23 mouse cellular contexts compared by ENCODE assay signal in the genomic region with DNA sequence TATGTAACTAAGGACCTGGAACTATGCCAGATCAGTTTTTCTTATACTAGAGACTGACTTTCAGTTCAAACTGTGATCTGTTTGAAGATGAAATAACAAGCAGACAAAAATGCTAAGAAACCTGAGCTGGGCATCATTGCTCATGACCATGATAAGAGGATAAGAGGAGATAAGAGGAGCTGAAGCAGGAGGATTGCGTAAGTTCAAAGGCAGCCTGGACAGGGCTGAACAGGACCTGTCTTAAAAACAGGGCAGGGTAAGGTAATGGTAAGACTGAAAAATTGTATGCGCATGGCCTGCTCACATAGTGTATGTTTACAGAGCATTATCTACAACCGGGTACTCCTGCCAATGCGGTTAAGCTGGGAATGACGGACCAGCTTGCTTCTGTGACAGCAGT.
DNase-seq lines count a peak whose midpoint lies in the region; ATAC-seq lines count a peak whose summit lies in the region.
"Had no signal": no experiment of that assay in that cellular context is flagged by ENCODE, and none has a peak within 500 bp of the region (broad histone marks: within the 10 kb centered on the region; RNA-seq: fewer than 3 reads in every experiment).

No protein-coding gene starts in this region.

- ATAC-seq in heart, embryonic 12.5 days (ENCODE audit: insufficient number of reproducible peaks, low FRiP score) = no peak
- peak; percentile 31; the same call in 1 of the 2 replicates for ATAC-seq in lung, embryonic 16.5 days (ENCODE audit: low read depth)
- ATAC-seq in embryonic facial prominence, embryonic 14.5 days (ENCODE audit: low read depth) = peak; percentile 36; the same call in 1 of the 2 replicates
- ATAC-seq: hindbrain, postnatal 0 days had no signal

- peaks cover 16% of the 10 kb centered on the region for H3K4me1 ChIP-seq in heart, embryonic 12.5 days (replicated peaks)
- peaks cover 5% of the 10 kb centered on the region; the same call in 1 of the 2 replicates for H3K4me1 ChIP-seq in lung, embryonic 16.5 days (replicated peaks; ENCODE audit: control insufficient read depth, insufficient read depth, low read length)
- H3K4me1 ChIP-seq in embryonic facial prominence, embryonic 14.5 days (ENCODE audit: control insufficient read depth, insufficient read depth, low read length) = peaks cover 10% of the 10 kb centered on the region; the same call in 1 of the 2 replicates

- H3K36me3 ChIP-seq in heart, embryonic 12.5 days = 0 out of 2 replicates have a peak, but pooled peaks cover 5% of the 10 kb centered on the region
- no peaks in the 10 kb centered on the region for H3K36me3 ChIP-seq in lung, embryonic 16.5 days (ENCODE audit: control insufficient read depth, insufficient read depth, low read length)
- no peaks in the 10 kb centered on the region for H3K36me3 ChIP-seq in embryonic facial prominence, embryonic 14.5 days (ENCODE audit: control insufficient read depth, insufficient read depth, low read length)
- H3K36me3 ChIP-seq: forebrain, embryonic 12.5 days; limb, embryonic 13.5 days; midbrain, embryonic 10.5 days had no signal

- H3K9ac ChIP-seq in heart, embryonic 12.5 days = no peak overlapping the region
- H3K9ac ChIP-seq in lung, embryonic 16.5 days (ENCODE audit: low read length) = no peak overlapping the region
- H3K9ac ChIP-seq in embryonic facial prominence, embryonic 14.5 days (ENCODE audit: low read depth, low read length) = no peak overlapping the region
- H3K9ac ChIP-seq: forebrain, embryonic 12.5 days; limb, embryonic 13.5 days had no signal

- no peak overlapping the region for H3K4me3 ChIP-seq in heart, embryonic 12.5 days
- no peak overlapping the region for H3K4me3 ChIP-seq in lung, embryonic 16.5 days (ENCODE audit: low read length)
- H3K4me3 ChIP-seq in embryonic facial prominence, embryonic 14.5 days (ENCODE audit: low read depth, low read length) = no peak overlapping the region
- H3K4me3 ChIP-seq: forebrain, embryonic 12.5 days; limb, embryonic 13.5 days; midbrain, embryonic 10.5 days had no signal

- intact Hi-C loops in heart, postnatal 25 days (cut with DNase I) = no loop called here

- H3K9me3 ChIP-seq in heart, embryonic 12.5 days (replicated peaks) = no peaks in the 10 kb centered on the region
- H3K9me3 ChIP-seq in lung, embryonic 16.5 days (ENCODE audit: control insufficient read depth, low read length) = no peaks in the 10 kb centered on the region
- H3K9me3 ChIP-seq in embryonic facial prominence, embryonic 14.5 days (ENCODE audit: control insufficient read depth, low read length) = no peaks in the 10 kb centered on the region
- H3K9me3 ChIP-seq: forebrain, embryonic 12.5 days; G1E; limb, embryonic 13.5 days; midbrain, embryonic 10.5 days had no signal

- DNase-seq in heart, postnatal 25 days (ENCODE audit: low spot score) = no peak
- no peak for DNase-seq in lung, adult 18-20 months
- DNase-seq in embryonic facial prominence, embryonic 14.5 days (ENCODE audit: low spot score) = no peak
- DNase-seq in urinary bladder, postnatal 36 days (ENCODE audit: low spot score in 2 of 2) = peak; percentile 12 to 15
- no peak for DNase-seq in right cerebral cortex, postnatal 14 days
- DNase-seq: cerebellum, adult 18-20 months; cerebellum, postnatal 25 days; gastrocnemius, postnatal 10 days; heart, adult 11 months; kidney, adult 8-10 months; kidney, postnatal 36 days; layer of hippocampus, adult 9-11 months; retina, postnatal 1 day; right cerebral cortex, postnatal 4 days; thymus, postnatal 14 days had no signal

- H3K27ac ChIP-seq in heart, embryonic 12.5 days (ENCODE audit: poor library complexity, severe bottlenecking) = no peak overlapping the region
- no peak overlapping the region for H3K27ac ChIP-seq in lung, embryonic 16.5 days (ENCODE audit: low read length)
- H3K27ac ChIP-seq in embryonic facial prominence, embryonic 14.5 days (replicated peaks; ENCODE audit: low read depth, low read length) = no peak overlapping the region
- H3K27ac ChIP-seq: macrophage; midbrain, embryonic 10.5 days had no signal

- no peaks in the 10 kb centered on the region for H3K27me3 ChIP-seq in heart, embryonic 12.5 days (replicated peaks)
- H3K27me3 ChIP-seq in lung, embryonic 16.5 days (ENCODE audit: control insufficient read depth, insufficient read depth, low read depth, low read length) = no peaks in the 10 kb centered on the region
- H3K27me3 ChIP-seq in embryonic facial prominence, embryonic 14.5 days (replicated peaks; ENCODE audit: control insufficient read depth, insufficient read depth, low read length) = no peaks in the 10 kb centered on the region
- H3K27me3 ChIP-seq: forebrain, embryonic 12.5 days; limb, embryonic 13.5 days had no signal

- peak overlapping the region; percentile 13; the same call in 1 of the 2 replicates for H3K4me2 ChIP-seq in heart, embryonic 12.5 days
- H3K4me2 ChIP-seq in lung, embryonic 16.5 days (ENCODE audit: low read depth, low read length) = no peak overlapping the region
- H3K4me2 ChIP-seq in embryonic facial prominence, embryonic 14.5 days (ENCODE audit: low read depth, low read length) = no peak overlapping the region
- H3K4me2 ChIP-seq: forebrain, embryonic 12.5 days had no signal

- WGBS in heart, embryonic 12.5 days = 49% methylated on average over 5 of the region's 5 CpGs
- 26% methylated on average over 5 of the region's 5 CpGs for WGBS in lung, embryonic 16.5 days
- WGBS in embryonic facial prominence, embryonic 14.5 days = 87% methylated on average over 5 of the region's 5 CpGs

Comparison
In these comparisons a context has a peak if more than half of its experiments do, and no peak if none do; other contexts are left out.
1. DNase-seq: peak in urinary bladder, postnatal 36 days (2 of 2); none in heart, postnatal 25 days (single experiment), lung, adult 18-20 months (0 of 2), embryonic facial prominence, embryonic 14.5 days (single experiment) and right cerebral cortex, postnatal 14 days (single experiment).